Mouse (Mus musculus): ENCODE data around the gene Nr2c1. TPM values are rescaled to one million over a fixed set of nuclear protein-coding genes. Genes with fewer than 3 reads are reported as not detected.

Nr2c1 gene
- total RNA-seq (2017) = 8.7 and 11.1 TPM in 2 replicates

DNA sequence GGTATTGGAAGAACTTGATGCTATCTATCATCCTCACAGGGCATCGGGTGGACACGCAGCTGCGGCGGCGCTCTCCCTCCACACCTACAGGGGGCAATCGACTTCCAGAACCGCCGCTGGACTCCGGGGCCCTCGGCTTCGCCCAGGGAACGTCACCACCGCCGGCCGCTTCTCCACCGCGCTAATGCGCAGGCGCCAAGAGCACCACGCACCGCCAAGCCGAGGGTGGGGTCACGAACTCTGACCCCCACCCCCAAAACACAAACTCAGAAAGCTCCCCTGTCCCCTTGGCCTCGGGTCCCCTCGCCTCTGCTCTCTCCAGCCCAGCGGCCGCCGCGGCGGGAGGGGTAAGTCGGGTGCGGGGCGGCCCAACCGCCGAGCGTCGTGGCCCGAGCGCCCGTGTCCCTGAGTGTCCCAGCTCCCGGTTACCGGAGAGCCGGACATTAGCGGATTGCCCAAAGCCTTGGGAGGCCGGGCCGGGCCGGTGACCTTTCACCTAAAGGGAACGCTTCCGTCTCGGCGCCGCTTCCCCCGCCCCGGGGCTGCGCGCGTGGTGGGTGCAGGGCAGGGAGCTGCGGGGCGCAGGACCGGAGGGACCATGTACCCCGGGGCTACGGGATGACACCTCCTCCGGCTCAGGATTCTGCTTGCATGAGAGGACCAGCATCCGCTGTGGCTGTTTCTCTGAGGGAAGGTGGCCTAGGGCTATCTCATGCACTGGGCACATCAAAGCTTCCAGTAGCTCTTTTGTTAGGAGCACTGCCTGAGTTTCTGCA, at the start of gene Nr2c1:
Gene Nr2c1, plus strand, starts transcription at position 268 of the 776 bp plus-strand sequence.
- peak; percentile 87 for ATAC-seq (replicated peaks; ENCODE audit: low read depth, poor library complexity, severe bottlenecking)

DNA sequence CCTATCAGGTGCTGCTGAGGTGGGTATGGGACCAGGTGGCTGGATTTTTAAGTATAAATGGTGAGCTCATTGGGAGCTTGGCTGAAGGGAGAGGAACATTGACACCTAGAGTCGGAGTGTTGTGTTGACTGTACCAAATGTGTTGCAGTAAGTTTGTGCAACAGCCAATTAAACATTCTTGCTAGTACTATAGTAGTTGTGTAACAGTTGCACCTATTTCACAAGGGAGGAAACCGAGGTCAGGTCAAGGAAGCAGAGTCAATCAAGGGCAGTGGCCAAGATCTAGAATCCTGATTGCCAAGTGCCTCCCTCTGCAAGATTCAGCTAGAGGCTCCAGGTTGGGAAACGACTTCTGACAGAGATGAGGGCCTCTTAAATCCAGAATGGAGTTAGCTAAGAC, 49.7 kb upstream of the Nr2c1 start:
- ATAC-seq (replicated peaks; ENCODE audit: low read depth, poor library complexity, severe bottlenecking) = peak; percentile 56; the same call in 1 of the 2 replicates

DNA sequence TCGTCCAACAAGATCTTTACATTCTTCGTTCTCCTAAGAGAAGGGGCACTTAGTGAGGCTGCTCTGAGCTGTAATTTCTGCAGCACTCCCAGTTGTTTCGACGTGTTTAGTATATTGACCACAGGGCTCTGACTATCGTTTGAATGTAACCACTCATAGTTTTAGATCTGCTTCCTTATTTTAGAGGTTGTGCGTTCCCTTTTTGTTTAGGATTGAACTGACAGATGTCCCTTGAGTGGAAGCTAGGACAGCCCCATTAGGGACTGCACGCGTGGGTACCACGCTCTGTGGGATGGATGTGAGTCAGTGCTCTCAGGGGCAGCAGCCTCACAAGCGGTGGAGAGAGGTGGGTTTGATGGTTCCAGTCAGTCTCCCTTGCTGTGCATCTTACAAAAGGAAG, 42.3 kb upstream of the Nr2c1 start:
- ATAC-seq (replicated peaks; ENCODE audit: low read depth, poor library complexity, severe bottlenecking) = peak; percentile 63

DNA sequence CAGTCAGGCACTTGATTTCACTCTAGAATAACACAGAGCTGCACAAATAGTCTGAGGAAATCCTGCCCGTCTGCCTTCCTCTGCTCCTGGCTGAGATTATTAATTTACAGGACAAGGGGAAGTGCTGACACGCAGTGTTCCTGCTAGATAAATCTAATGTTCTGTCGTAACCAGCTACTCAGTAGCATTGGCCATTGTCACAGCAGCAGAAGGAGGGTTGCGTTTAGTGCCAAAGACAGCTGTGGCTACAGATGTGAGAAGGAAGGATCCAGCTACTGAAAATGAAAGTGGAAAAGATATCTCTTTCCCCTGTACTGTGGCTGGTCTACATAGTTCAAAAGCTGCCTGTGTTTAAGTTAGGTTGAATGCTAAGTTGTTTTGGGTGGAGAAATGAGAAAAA, 40.7 kb upstream of the Nr2c1 start:
- peak; percentile 87 for ATAC-seq (replicated peaks; ENCODE audit: low read depth, poor library complexity, severe bottlenecking)

DNA sequence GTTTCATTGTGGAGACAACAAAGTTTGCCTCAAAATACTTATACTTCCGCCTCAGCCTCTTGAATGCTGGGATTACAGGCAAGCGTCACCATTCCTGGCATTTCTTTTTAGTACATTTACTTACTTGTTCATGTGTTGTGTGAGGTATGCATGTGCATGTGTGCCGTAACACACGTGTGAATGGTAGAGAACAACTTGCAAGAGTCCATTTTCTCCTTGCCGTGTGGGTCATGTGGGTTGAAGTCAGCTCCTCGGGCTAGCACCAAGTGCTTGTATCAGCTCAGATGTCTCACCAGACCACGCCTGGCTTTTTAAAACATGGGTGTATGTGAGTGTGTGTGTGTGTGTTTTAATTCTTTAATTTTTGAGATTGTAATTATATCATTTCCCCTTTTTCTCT, 40.2 kb upstream of the Nr2c1 start:
- no peak for ATAC-seq (replicated peaks; ENCODE audit: low read depth, poor library complexity, severe bottlenecking)

DNA sequence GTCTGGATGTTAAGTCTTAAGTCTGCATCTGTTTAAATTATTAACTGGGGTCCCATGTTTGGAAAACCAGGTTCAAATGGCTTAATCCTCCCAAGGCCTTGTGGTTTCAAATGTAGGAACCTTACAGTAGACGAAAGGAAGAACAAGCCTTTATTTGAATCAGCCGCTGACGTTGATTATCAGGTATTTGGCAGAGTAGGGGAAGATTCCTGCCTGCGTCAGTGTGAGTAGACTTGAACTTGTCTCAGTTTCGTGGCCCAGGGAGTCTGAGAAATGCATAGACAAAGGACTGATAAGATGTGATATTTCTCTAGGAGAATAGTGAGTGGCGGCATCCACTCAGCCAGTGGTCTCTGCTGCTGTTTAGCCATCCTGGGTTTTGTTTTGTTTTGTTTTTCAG, 39.0 kb upstream of the Nr2c1 start:
- no peak for ATAC-seq (replicated peaks; ENCODE audit: low read depth, poor library complexity, severe bottlenecking)

DNA sequence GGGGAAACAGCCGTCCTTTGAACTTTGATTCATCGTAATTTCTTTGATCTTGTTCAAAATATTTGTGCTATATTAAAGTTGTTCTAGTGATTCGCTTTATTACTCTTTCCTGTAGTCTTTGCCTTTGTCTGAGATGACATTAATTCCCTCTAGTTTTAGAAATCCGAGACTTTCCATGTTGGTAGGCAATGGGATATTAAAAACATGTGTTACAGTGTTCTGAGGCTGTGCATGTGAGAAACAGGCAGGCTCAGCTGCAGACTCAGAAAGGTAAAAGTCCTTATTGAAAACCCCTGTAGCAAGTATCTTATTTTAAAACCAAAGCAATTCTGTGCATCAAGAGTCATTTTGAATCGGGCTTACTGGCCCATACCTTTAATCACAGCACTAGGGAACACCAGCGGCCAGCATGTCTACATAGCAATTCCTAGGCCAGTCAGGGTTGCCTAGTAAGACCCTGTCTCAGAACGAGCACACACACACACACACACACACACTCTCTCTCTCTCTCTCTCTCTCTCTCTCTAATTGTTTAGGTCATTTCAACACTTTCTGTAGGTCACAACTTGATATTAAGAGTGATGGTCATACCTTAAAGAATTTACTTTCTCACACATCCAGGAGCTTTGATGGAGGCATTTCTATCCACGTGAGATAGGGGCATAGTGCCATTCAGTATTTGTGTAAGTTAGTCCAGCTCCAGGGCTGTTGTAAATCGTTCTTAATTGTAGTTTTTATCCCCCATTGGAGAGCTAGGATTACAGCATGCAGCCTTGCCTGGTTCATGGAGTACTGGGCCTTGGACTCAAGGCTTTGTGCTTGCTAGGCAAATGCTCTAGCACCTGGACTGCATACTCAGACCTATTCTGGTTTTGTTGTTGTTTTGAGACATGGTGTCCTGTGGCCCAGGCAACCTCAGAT, 36.7 kb upstream of the Nr2c1 start:
- no peak for ATAC-seq (replicated peaks; ENCODE audit: low read depth, poor library complexity, severe bottlenecking)

DNA sequence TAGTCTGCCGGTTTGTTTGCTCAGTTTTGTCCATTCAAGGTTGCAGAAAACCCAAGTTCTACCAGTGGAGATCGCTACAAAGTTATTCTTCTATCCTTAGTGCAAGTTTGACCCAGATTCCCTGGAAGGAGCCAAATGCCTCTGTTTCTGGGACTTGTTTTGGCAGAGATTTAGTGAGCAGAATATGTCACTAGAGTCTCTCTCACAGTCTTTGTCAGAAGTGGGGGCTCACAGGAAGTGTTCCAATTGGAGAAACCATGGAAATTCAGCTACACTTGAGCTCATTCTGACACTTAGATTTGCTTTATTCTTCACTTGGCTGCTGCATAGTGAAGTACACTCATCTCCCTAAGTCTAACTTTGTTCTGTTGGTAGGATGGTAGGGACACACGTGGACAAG, 35.6 kb upstream of the Nr2c1 start:
- no peak for ATAC-seq (replicated peaks; ENCODE audit: low read depth, poor library complexity, severe bottlenecking)

DNA sequence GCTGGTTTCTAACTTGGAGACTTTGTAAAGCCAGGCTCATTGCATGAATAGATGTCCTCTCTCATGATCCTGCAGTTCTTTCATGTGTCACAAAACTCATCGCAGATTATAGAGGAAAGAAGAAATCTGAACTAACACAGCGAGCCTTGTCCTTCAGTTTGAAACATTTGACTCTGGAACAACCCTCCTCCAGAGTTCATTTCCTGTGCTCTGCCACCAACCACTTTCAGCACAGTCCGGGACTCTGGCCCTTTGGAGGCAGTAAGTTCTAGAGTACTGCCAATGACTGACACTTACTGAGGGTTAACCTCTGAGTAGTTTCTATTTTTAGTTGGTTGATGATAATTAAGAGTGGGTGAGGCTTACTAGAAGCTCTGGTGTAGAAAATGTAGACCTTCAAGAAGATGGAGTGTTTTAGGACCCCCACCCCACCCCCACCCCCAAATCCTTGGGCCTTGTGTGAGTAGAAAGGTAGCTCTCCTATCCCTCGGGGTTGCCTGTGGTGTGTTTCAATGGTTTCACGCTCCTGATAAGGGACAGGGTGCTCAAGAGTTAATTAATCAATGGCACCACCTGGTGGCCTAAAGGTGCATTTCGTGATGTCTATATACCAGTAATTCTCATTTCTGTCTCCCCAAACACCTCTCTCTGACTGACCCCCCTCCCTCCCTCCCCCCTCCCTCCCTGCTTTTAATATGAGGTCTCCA, 31.8 kb upstream of the Nr2c1 start:
- peak; percentile 97 for ATAC-seq (replicated peaks; ENCODE audit: low read depth, poor library complexity, severe bottlenecking)

DNA sequence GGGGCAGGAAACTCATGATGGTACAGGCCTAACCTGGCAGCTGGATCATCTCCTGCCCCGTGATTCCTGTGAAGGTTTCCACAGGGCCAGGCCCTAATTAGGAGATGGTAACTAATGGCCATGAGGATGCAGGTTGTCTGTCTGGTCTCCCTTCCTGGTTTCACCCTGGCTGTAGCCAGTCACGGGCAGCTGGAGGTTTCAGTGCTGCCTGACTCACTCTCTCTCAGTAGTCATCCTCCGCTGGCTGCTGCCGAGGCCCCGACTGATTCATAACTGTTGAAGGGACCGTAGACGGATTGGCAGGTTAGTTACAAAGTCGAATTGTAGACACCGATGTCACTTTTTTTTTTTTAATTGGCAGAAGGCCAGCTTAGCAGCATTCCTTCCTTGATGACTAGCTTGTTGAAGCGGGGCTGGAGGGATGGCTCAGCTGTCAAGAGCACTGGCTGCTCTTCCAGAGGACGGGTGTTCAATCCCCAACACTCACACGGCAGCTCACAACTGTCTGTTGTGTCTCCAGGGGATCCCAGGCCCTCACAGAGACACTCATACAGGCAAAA, 31.0 kb upstream of the Nr2c1 start:
- no peak for ATAC-seq (replicated peaks; ENCODE audit: low read depth, poor library complexity, severe bottlenecking)

DNA sequence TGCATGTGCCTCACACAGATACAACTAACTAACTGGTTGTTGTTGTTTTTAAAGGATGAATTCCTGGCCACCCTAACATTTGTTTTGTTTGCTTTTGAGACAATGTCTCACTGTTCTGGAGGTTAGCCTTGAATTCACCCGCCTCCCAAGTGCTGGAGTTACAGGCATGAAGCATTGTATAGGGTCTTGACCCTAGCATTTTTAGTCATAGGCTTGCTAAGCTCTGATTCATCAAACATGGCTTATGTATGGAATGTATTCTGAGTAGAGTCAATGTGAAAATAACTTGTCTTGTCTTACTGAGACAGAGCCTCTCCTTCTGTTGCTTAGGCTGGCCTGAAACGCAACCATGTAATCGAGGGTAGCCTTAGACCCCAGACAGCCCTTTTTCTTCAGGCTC, 29.9 kb upstream of the Nr2c1 start:
- no peak for ATAC-seq (replicated peaks; ENCODE audit: low read depth, poor library complexity, severe bottlenecking)

DNA sequence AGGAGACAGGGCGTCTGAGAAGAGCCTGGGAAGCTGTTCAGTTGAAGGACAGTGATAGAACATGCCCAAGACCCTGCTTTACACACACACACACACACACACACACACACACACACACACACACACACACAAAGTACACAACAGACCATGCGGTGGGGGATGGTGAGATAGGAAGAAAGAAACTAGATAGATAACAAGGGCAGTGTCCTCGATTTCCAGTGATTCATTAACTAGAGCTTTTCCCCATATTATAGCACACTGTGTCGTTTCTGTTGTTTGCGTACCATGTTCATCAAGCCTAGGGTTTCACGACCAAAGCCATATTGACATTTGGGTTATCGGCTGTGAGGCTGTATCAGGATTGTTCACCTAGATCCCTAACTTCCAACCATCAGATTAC, 28.8 kb upstream of the Nr2c1 start:
- ATAC-seq (replicated peaks; ENCODE audit: low read depth, poor library complexity, severe bottlenecking) = no peak

DNA sequence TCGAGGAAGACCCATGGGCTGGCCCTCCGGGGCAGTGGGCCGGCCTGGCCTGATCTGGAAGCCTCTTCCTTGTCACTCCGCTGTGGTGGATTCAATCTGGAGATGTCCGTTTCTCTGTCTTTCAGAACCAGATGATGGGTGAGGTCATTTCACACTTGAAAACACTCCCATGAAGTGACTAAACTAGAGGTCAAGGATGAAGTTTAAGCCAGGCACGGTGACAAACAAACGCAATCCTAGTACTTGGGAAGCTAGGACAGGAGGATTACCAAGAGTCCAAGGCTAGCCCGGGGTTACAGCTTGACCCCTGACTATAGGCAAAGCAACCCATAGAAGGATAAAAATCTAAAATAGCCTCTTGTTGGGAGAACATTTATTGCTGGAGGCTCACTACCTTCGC, 27.1 kb upstream of the Nr2c1 start:
- no peak for ATAC-seq (replicated peaks; ENCODE audit: low read depth, poor library complexity, severe bottlenecking)

DNA sequence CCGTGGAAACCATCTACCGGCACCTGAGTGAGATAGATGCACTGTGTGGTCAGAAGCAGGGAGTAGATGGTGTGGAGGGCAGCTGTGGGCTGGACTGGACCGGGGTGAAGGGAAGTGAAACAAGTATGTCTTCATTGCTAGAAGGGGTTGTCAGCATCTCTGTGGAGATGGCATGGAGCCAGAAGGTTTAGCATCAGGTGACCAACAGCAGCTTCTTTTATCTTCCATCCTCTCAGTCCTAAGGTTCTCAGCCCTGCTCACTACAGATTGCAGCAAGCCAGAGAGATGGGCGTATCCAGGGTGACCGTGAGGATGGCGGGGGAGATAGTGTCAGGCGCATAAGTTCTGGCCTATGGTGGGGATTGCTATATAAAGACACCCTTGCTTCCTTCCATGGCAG, 25.2 kb upstream of the Nr2c1 start:
- peak; percentile 78 for ATAC-seq (replicated peaks; ENCODE audit: low read depth, poor library complexity, severe bottlenecking)

DNA sequence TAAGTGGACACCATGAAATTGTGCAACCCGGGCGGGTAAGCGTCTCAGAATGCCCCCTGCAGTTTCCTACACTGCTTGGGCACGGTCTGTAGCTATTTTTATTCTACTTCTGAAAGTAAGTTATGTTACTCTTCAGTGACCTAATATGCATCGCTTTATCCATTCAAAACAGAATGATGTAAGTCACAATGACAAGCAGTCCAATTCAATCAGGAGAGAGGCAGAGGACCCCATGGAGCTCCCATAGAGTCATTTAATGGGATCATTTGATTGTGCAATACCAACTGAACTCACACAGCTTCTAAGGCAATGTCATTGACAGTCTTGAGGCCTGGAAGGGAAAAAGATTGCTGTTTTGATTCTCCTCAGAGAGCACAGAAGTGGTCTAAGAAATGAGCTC, 24.2 kb upstream of the Nr2c1 start:
- ATAC-seq (replicated peaks; ENCODE audit: low read depth, poor library complexity, severe bottlenecking) = no peak

DNA sequence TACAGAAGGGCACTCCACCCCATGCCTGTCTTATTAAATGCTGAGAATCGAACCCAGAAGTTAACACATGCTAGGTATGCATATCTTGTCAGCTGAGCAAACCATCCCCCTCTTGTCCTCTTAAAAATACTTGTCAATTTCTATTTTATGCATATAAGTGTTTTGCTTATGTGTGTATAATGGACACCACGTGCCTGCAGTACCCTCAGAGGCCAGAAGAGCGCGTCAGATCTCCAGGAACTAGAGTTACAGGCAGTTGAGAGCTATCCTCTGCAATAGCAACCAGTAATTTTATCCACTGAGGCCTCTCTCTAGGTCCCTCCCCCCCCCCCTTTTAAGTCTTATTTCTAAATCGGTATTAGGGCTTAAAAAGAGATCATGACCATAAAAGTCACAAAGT, 23.4 kb upstream of the Nr2c1 start:
- ATAC-seq (replicated peaks; ENCODE audit: low read depth, poor library complexity, severe bottlenecking) = no peak

DNA sequence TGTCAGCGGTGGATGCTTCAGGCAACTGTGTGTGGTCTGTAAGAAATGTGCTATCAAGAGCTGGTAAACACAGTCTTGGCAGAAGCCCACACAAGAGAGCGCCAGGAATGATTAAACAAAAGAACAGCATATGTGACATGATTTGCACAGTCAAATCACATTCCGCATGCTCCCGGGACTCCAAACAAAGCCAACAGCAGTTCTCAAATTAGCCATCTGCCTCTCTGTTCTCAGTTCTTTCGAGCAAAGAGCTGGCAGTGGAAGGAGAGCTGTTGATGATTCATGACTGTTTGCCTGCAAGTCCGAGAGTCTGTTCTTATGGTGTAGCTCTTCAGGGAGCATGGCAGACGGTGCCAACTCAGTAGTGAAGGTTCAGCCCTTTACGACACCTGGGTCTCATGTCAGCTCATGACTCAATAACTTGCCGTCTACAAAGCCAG, 18.1 kb upstream of the Nr2c1 start:
- ATAC-seq (replicated peaks; ENCODE audit: low read depth, poor library complexity, severe bottlenecking) = no peak

DNA sequence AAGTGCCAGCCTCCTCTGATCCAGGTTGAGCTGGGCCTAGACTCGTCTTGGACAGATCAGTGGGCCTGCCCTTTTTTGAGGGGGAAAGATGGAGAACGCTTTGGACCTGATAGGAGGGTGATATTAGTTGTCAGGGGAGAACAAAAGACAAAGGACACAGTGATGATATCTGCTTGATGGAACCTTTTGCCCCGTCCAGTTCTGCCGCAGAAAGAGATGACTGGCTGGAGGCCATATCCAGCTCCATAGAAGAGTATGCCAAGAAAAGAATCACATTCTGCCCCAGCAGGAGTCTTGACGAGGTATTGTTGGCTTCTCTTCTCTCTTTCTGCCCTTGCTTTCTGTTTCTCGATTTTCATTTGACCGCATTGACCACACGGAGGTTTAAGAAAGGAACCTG, 14.7 kb upstream of the Nr2c1 start:
- no peak for ATAC-seq (replicated peaks; ENCODE audit: low read depth, poor library complexity, severe bottlenecking)

DNA sequence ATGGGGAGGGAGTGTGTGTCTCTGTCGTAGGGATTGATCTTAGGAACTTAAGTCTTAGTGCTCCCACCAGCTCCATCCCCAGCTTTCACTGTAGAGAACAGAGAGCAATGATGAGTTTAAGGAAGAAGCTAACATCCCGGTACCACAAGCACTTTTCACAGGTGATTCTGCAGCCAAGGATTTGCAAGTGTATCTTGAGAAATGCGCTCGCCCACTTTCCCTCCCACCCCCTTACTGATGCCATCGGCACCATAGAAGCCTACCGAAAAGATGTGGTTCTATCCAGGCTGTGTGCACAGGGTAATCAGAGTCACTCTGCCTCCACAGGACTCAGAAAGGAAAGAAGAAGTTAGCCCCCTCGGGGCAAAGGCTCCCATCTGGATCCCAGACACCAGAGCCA, 14.1 kb upstream of the Nr2c1 start:
- no peak for ATAC-seq (replicated peaks; ENCODE audit: low read depth, poor library complexity, severe bottlenecking)
